Mouse (Mus musculus) adrenal gland, postnatal 36 days (tissue): ENCODE results near the gene Gm49630. TPM values are rescaled to one million over a fixed set of nuclear protein-coding genes. Genes with fewer than 3 reads are reported as not detected.
A peak's percentile ranks its signal among the peaks of the same experiment; 100 is the strongest.
"Not testable (repeated sequence)": the region's sequence is repeated elsewhere in the genome, so short reads cannot be mapped to it uniquely, and the experiment has no call there.

Experiments used
- DNase-seq, 2 experiments: peaks; one replicate each; pipeline ENCODE4 v3.0.0; 2021; ENCODE audit warnings: mixed read lengths in 1 of 2
- long read RNA-seq, 2 experiments: library from polyadenylated mRNA; stranded (forward); transcript quantifications; one replicate each; pipeline ENCODE4 v2.0.0; 2021; ENCODE audit warnings: borderline sequencing depth in 2 of 2
- total RNA-seq, 2 experiments: library from RNA; stranded (reverse); gene quantifications; 2 replicates each; pipeline ENCODE4 v1.2.3; 2021

Gm49630 gene
- total RNA-seq: not detected
- long read RNA-seq, experiment 1: 0 reads
- long read RNA-seq, experiment 2: 0 reads

DNA sequence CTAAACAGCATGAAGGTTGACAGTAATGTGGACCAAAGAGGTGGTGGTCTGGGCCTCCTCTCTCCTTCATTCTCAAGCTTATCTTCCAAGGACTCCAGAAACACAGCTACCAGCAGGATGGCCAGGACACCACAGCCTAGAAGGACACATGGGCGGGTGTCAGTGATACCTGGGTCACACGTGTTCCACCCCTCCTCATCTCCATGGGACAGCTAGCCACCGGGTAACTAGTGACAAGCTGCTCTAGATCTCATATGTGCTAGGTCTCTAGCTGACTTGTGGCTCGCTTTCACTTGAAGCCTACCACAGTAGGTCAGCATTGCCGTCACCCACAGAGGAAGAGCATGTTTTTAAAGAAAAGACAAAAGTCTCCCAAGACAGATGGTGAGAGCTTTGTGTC is at the start of gene Gm49630:
Gene Gm49630 (minus strand): TSS at position 101 of the 400 bp plus-strand sequence.
- not testable (repeated sequence) for DNase-seq

GRCm38 (mm10) chr17:7420191-7420973 is 48.6 kb upstream of the Gm49630 start:
- DNase-seq: not testable (repeated sequence)

GRCm38 (mm10) chr17:7414601-7415310 is 43.0 kb upstream of the Gm49630 start:
- DNase-seq: not testable (repeated sequence)

DNA sequence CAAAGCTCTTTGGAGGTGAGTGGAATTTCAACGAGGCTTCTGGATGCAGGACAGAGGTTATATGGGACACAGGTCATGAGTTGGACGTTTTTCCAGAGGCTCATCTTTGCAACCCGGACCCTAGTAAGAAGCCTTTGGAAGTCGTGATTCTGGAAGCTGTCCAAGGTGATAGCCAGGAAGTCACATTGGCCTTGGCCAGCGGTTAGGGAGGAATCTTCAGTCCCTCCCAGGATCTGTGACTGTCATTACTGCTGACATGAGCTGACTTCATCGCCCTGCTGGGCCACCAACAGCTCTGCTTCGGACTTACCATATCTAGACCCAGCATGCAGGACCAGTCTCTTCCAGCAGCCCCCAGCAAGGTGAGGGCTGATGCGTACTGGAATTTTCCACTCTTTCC is 41.6 kb upstream of the Gm49630 start:
- peak; percentile 23 to 40 for DNase-seq

- DNase-seq: not testable (repeated sequence)
Measured at GRCm38 (mm10) chr17:7399770-7400169, 28.0 kb upstream of the Gm49630 start.

- DNase-seq: peak; percentile 39 to 45
Measured at GRCm38 (mm10) chr17:7398198-7398847, 26.5 kb upstream of the Gm49630 start.

GRCm38 (mm10) chr17:7397079-7397478 is 25.3 kb upstream of the Gm49630 start:
- DNase-seq: not testable (repeated sequence)

GRCm38 (mm10) chr17:7396288-7396687 is 24.5 kb upstream of the Gm49630 start:
- not testable (repeated sequence) for DNase-seq

DNA sequence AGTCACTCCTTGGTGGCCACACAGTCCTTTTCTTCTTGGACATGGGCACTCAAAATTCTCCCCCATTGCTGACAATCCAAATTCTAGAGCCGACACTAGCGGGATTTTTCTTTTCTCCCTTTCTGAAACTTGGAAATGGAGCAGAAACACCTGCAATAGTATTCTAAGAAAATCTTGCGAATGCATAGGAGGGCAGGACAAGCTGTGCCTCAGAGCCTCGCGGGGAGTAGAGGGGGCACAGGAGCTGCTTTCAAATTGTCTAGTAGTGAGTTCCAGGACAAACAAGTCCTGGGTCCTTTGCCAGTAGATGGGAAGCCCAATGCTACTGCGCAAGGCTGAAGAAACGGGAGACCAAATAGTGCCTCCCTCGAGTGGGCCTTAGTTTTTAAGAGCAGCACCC is 23.9 kb upstream of the Gm49630 start:
- DNase-seq: peak; percentile 26 to 29

- peak; percentile 35 to 39 for DNase-seq
Measured at GRCm38 (mm10) chr17:7395116-7395515, 23.3 kb upstream of the Gm49630 start.

DNA sequence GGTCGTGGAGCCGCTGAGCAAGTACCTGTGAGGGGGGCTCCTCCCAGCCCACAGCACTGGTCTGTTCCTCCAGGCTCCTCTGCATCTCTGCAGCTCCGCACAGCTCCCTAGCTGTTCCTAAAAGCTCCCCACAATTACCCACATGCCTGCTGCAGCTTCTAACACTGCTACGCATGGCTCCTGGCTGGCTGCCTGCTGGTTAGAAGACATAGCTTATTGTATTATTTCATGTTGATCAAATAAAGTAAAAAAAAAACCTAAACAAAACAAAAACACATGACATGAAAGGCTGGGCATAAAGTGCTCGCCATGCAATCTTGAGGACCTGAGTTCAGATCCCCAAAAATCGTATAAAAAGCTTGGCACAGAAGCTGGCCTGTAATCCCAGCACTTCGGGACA is 18.1 kb upstream of the Gm49630 start:
- DNase-seq: peak; percentile 37 to 56

- not testable (repeated sequence) for DNase-seq
Measured at GRCm38 (mm10) chr17:7388958-7389356, 17.2 kb upstream of the Gm49630 start.

GRCm38 (mm10) chr17:7388341-7388957 is 16.7 kb upstream of the Gm49630 start:
- DNase-seq: not testable (repeated sequence)

- DNase-seq: not testable (repeated sequence)
Measured at GRCm38 (mm10) chr17:7386016-7386415, 14.2 kb upstream of the Gm49630 start.

DNA sequence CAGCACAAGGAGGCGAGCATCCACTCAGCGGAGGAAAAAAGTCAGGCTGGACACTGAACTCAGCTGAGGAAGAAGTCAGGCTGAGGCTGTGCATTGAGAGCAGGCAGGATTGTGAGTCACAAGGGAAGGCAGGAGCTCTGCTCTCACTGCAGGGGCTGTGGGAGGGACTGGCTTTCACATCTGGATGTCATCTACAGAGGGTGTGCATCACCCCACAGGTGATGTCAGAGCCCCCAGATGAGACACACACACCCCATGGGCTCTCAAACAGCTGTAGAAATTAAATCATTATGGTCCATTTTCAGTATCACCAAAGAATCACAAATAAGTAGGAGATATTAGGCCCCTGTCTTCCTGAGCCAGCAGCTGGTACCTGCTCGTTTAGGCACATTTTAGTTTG is 13.6 kb upstream of the Gm49630 start, which contains the start of gene Unc93a2:
Gene Unc93a2 (minus strand): TSS at position 101 of the 400 bp plus-strand sequence.
- not testable (repeated sequence) for DNase-seq

DNA sequence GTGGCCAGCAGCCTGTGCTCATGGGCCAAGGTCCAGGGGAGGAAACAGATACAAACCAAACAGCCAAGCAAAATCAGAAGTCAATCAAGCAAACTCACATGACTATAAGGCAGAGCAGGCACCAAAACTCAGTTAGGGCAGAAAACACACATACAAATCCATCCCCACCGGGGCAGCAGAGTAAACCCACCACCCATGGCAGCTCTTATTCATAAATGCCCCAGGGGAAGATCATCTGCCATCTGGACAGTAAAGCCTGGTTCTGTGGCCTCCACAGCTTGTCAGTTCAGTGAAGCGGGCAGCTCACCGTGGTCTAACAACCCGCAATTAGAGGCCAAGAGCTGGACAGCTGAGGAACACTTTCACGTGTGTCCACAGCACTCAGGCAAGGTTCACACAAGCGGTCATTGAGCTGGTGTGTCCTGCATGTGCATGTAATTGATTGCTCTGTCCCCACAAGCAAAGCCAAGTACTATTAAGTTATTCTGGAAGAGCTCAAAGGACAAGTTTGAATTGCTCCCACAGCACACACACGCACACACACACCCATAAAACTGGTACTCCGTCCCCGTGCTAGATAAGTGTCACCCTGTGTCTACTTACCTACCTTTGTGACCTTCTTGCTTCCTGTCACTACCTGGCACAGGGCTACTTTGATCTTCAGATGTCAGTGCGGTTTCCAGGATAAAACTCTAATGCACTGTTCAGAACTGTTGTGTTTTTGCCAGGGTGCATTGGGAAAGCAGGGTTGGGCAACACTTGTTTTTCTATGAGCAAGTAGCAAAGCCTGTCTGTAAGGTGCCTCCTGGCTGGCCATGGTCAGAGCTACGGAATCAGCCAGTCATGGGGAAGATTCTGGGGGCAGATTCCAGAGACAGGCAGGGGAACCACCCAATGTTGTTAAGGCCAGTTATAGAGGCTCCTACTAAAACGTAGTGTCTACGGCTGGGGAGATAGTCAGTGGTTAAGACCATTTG is 11.7 kb upstream of the Gm49630 start:
- DNase-seq: not testable (repeated sequence)

DNA sequence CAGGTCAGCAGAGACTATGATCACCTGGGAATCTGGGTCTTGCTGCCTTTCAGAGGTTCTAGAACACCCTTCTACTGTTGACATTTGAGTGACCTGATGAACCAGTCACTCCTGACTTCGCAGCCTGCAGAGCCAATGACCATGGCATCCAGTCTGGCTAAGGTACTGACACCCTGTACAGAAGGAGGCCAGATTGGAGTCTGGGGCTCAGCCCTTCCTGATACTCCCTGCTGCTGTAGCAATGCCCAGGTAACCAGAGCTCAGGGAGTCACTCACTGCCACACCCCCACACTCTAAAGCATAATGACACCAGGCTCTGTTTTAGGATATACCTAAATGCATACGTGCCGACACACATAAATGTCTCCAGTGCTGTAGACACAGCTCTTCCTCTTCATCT is 10.9 kb upstream of the Gm49630 start:
- not testable (repeated sequence) for DNase-seq

DNA sequence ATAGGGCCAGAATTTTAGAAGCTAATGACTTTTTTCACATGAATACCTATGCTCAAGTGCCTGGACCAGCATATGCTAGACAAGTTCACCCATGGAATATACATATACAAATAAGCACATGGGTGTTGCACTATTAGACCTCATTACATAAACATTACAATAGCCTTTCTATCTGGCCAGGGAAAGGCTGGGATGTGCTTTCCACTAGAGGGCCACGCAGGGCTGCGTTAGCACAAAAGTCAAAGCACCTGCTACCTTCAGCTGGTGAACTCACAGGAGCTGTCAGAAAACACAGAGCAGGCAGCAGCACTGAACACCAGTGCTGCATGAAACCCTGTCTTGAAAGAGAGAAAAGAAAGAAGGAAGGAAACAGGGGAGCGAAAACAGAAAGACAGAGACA is 6.1 kb upstream of the Gm49630 start:
- DNase-seq: not testable (repeated sequence)

DNA sequence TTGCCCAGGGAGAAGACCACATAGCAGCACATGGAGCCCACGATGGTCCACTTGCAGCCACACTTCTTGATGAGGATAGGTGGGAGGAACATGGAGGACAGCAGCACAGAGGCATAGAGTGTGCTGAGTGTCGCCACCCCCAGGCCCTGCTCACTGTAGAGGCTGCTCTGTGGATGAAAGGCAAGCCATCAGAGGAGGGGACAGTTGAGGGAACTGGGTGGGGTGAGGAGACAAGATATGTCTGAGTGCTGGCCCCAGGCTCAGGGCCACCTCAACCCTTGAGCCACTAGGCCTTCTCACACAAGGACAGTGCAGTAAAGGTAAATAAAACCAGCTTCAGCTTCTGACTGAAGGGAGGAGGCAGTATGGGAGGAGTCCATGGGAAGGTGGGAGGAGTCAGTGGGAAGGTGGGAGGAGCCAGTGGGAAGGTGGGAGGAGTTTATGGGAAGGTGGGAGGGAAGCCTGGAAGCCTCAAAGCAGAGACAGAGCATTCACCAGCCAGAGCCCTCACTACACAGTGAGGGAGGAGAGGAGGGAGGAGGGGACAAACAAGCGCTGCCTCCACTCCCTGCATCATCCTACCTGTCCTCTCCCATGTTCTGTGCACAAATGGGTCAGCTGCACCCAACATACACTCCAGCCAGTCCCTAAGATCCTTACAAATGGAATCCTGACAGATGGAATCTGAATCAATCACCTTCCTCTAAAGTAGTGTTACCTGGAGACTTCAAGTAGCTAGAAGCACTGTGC is 5.3 kb upstream of the Gm49630 start:
- DNase-seq: not testable (repeated sequence)

DNA sequence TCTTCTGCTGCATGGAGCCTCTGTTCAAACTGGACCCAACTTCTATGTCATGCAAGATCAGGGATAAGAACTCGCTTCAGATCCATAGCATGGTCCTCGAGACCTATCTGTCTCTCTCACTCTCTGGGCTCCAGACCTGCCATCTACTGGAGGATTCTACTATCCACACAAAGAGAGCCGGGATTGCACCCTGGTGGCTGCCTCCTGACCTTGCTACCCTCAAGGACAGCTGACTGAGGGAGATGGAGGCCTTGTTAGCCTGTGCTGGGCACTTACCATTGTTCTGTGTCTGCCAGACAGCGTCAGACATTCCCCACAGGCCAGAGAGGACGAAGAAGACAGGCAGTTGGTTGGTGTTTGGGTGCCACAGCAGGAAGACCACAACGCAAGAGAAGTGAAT is 2.4 kb downstream of the Gm49630 start:
- peak; percentile 22 to 50 for DNase-seq
